Mouse (Mus musculus) forebrain, embryonic 11.5 days (tissue): ENCODE data around the gene Meis1. TPM values are rescaled to one million over a fixed set of nuclear protein-coding genes. Genes with fewer than 3 reads are reported as not detected.

Source experiments
- ATAC-seq: fragments of 200-750 bp; cut with Nextera tagmentation; replicated peaks from 2 replicates; pipeline ENCODE4 v1.8.0; 2017; ENCODE audit warnings: moderate TSS enrichment; ENCODE audit not compliant: low FRiP score
- DNase-seq: peaks from one replicate; pipeline ENCODE4 v3.0.0-alpha.2; 2017; ENCODE audit warnings: low spot score
- H3K27ac ChIP-seq: fragments of 300-500 bp; sonication (generic); 2 replicates; pipeline ENCODE4 v1.5.1; 2014; ENCODE audit warnings: low read depth, low read length
- H3K27me3 ChIP-seq: fragments of 300-500 bp; sonication (generic); 2 replicates; pipeline ENCODE4 v1.6.1; 2014; ENCODE audit warnings: mild to moderate bottlenecking, low read length, mixed read lengths; ENCODE audit not compliant: control insufficient read depth, insufficient read depth
- H3K36me3 ChIP-seq: fragments of 300-500 bp; sonication (generic); 2 replicates; pipeline ENCODE4 v1.6.1; 2014; ENCODE audit warnings: mild to moderate bottlenecking, low read length, moderate library complexity, mixed read lengths; ENCODE audit not compliant: control insufficient read depth, insufficient read depth
- H3K4me1 ChIP-seq: fragments of 300-500 bp; sonication (generic); replicated peaks from 2 replicates; pipeline ENCODE4 v1.6.1; 2014; ENCODE audit warnings: low read length, mixed read lengths; ENCODE audit not compliant: control insufficient read depth, insufficient read depth
- H3K4me2 ChIP-seq: fragments of 300-500 bp; sonication (generic); 2 replicates; pipeline ENCODE4 v1.6.1; 2014; ENCODE audit warnings: low read depth, mild to moderate bottlenecking, low read length, moderate library complexity, mixed read lengths; ENCODE audit not compliant: severe bottlenecking
- H3K4me3 ChIP-seq: fragments of 300-500 bp; sonication (generic); 2 replicates; pipeline ENCODE4 v1.5.1; 2014; ENCODE audit warnings: low read depth, low read length
- H3K9ac ChIP-seq: fragments of 300-500 bp; sonication (generic); 2 replicates; pipeline ENCODE4 v1.6.1; 2014; ENCODE audit warnings: low read length
- H3K9me3 ChIP-seq: fragments of 300-500 bp; sonication (generic); 2 replicates; pipeline ENCODE4 v1.6.1; 2016; ENCODE audit warnings: low read length, mixed read lengths; ENCODE audit not compliant: control insufficient read depth
- WGBS: fragments of 180-500 bp; shearing (Covaris S2); extraction: QIAGEN DNeasy Blood & Tissue Kit; methylation state at CpG from one replicate; pipeline ENCODE4 v1.1.7; 2014; 5-methylcytosine and 5-hydroxymethylcytosine counted together
- polyA plus RNA-seq: library from polyadenylated mRNA; unstranded; fragments of >200 nt; fragmentation: Nextera tagmentation; extraction: Ambion mirVana; gene quantifications from 2 replicates; pipeline ENCODE4 v1.2.1, GENCODE M21; 2014

The Meis1 gene
- polyA plus RNA-seq, 1 experiment from 2014 or later: 29.9 TPM

GRCm38 (mm10) chr11:18885036-18885728 lies 133.6 kb downstream of the Meis1 start:
- ATAC-seq (no peak), DNase-seq (no peak)
- Histone ChIP-seq H3K27ac (no peak overlapping the region), H3K4me2 (no peak overlapping the region), H3K36me3 (no peaks in the 10 kb centered on the region), H3K4me1 (peaks cover 23% of the 10 kb centered on the region), H3K27me3 (peaks cover 4% of the 10 kb centered on the region), H3K4me3 (no peak overlapping the region), H3K9ac (no peak overlapping the region), H3K9me3 (no peaks in the 10 kb centered on the region)
- 21% methylated on average over 6 of the region's 6 CpGs for WGBS

DNA sequence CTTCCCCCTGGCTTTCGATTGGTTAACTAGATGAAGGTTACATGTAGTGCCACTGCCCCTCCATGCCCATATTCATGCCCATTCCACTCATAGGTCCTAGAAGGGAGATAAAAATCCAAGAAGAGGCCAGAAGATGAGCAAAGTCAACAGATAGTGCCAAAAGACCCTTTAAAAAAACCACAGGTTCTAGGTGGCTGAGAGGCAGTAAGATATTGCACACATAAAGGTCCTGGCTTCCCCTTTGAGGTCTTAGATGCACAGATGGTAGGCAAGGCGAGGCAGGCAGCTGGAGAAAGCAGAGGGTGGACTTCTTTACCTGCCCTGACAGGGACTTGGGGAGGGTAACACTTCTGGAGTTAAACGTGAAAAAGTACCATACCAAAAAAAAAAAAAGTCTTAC lies 134.8 kb downstream of the Meis1 start:
- WGBS: 49% methylated on average over 3 of the region's 3 CpGs
- no peaks in the 10 kb centered on the region for H3K9me3 ChIP-seq
- no peak overlapping the region for H3K4me2 ChIP-seq
- no peak overlapping the region for H3K9ac ChIP-seq
- H3K4me3 ChIP-seq: no peak overlapping the region
- peak overlapping the region; percentile 32; the same call in 1 of the 2 replicates for H3K27ac ChIP-seq
- peaks cover 23% of the 10 kb centered on the region for H3K4me1 ChIP-seq
- ATAC-seq: no peak
- H3K27me3 ChIP-seq: peaks cover 4% of the 10 kb centered on the region
- no peaks in the 10 kb centered on the region for H3K36me3 ChIP-seq
- no peak for DNase-seq

- Histone ChIP-seq H3K27ac (peak overlapping the region; percentile 13), H3K4me1 (peaks cover 23% of the 10 kb centered on the region), H3K9ac (no peak overlapping the region), H3K27me3 (peaks cover 4% of the 10 kb centered on the region), H3K4me2 (no peak overlapping the region), H3K36me3 (no peaks in the 10 kb centered on the region), H3K9me3 (no peaks in the 10 kb centered on the region), H3K4me3 (no peak overlapping the region)
- ATAC-seq (peak; percentile 72), DNase-seq (no peak)
- 32% methylated on average over 2 of the region's 2 CpGs for WGBS
These were observed 135.3 kb downstream of the Meis1 start for GRCm38 (mm10) chr11:18883507-18883881.

GRCm38 (mm10) chr11:18882747-18883506 lies 135.9 kb downstream of the Meis1 start:
- ATAC-seq (peak; percentile 17; the same call in 1 of the 2 replicates), DNase-seq (no peak)
- no peak overlapping the region for H3K4me2 ChIP-seq
- peaks cover 23% of the 10 kb centered on the region for H3K4me1 ChIP-seq
- H3K27ac ChIP-seq: peak overlapping the region; percentile 13
- H3K9ac ChIP-seq: no peak overlapping the region
- H3K36me3 ChIP-seq: no peaks in the 10 kb centered on the region
- no peak overlapping the region for H3K4me3 ChIP-seq
- 27% methylated on average over 3 of the region's 3 CpGs for WGBS
- H3K9me3 ChIP-seq: no peaks in the 10 kb centered on the region
- peaks cover 4% of the 10 kb centered on the region for H3K27me3 ChIP-seq

DNA sequence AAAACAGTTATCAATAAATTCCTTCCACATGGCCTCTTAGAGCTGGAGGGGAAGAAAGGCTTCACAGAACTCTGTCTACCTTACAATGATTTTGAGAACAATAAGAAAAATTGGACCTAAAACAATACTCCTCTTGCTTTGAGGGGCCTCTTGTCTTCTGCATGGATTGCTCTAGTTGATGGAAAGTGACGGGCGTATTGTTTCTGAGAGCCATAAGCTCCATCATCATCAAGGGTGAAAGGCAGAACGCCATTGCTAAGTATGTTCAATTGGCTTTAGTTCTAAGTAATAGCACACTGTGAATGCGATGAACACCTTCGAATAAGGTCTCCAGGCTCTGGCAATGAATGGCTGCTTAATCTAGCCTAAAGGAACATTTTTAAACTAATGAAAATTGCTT lies 136.5 kb downstream of the Meis1 start:
- H3K27me3 ChIP-seq: peaks cover 4% of the 10 kb centered on the region
- 13% methylated on average over 5 of the region's 5 CpGs for WGBS
- no peaks in the 10 kb centered on the region for H3K9me3 ChIP-seq
- H3K36me3 ChIP-seq: no peaks in the 10 kb centered on the region
- H3K27ac ChIP-seq: no peak overlapping the region
- peaks cover 23% of the 10 kb centered on the region for H3K4me1 ChIP-seq
- H3K9ac ChIP-seq: no peak overlapping the region
- no peak overlapping the region for H3K4me2 ChIP-seq
- ATAC-seq (no peak), DNase-seq (no peak)
- no peak overlapping the region for H3K4me3 ChIP-seq

DNA sequence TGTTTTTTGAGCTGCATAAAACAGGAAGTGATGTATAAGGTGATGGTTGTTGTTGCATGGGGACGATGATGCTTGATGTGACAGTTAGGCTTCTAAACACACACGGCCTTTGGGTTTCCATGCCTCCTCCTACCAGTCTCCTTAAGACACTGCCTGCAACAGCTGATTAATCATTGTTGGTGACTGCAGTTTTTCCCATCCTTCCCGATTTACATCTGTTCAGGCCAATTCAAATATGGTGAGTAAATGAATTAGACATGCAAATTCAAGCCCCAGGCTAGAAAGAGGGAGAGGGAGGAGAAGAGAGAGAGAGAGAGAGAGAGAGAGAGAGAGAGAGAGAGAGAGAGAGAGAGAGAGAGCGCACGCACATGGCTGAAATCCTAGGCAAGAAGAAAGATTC lies 138.0 kb downstream of the Meis1 start:
- WGBS: 50% methylated on average over 5 of the region's 5 CpGs
- no peak for ATAC-seq
- no peaks in the 10 kb centered on the region for H3K9me3 ChIP-seq
- no peaks in the 10 kb centered on the region for H3K36me3 ChIP-seq
- H3K9ac ChIP-seq: no peak overlapping the region
- peaks cover 14% of the 10 kb centered on the region for H3K27me3 ChIP-seq
- no peak overlapping the region for H3K4me3 ChIP-seq
- no peak overlapping the region for H3K4me2 ChIP-seq
- no peak overlapping the region for H3K27ac ChIP-seq
- H3K4me1 ChIP-seq: peaks cover 28% of the 10 kb centered on the region
- DNase-seq: no peak

DNA sequence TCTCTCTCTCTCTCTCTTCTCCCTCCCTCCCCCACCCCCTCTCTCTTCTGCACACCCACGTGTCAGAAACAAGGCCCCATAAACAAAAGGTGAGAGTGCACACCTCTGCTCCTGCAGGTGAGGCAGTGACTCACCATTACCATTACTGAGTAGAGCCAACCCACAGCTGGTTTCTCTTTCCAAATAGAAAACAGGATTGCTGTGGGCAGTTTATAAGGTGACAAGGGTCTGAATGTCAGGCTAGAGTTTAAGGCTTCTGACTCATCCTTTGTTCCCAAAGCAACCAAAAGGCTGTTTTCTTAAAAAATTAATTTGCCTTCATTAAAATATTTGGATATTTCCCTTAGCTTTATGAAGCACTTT lies 139.3 kb downstream of the Meis1 start:
- H3K27ac ChIP-seq: no peak overlapping the region
- no peaks in the 10 kb centered on the region for H3K36me3 ChIP-seq
- peaks cover 25% of the 10 kb centered on the region for H3K27me3 ChIP-seq
- H3K4me1 ChIP-seq: peaks cover 30% of the 10 kb centered on the region
- H3K9me3 ChIP-seq: no peaks in the 10 kb centered on the region
- peak overlapping the region; percentile 57 for H3K4me2 ChIP-seq
- no peak overlapping the region for H3K4me3 ChIP-seq
- 0% methylated on average over 1 of the region's 1 CpGs for WGBS
- no peak for DNase-seq
- H3K9ac ChIP-seq: no peak overlapping the region
- no peak for ATAC-seq

DNA sequence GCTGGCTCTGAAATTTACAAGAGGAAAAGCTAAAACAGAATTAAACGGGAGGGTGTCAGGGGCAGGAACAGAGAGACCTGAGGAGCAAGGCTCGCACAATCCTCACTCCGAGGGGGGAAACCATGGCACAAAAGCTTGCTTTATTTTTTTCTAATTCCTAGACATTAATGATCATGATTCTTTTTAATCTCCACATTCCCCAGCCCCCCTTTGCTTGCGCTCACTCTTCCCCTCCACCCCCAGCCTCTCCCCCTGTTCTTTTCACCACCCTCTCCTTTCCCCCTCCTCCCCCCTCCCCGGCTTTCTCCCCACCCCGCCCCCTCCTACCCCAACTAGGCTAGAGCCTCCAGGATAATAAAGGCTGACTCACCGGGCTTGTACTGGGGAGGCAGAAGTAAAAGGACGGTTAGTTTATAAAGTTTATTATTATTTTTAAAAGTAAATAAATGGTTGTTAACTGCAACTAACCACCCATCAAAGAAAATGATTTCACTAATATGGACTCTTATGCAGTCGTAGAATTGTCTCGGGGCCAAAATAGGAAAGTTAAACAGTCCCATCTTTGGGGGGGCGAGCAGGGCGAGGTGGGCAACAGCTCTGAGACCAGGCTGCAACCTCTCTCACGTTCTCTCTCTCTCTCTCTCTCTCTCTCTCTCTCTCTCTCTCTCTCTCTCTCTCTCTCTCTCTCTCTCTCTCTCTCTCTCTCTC lies 139.9 kb downstream of the Meis1 start:
- no peak overlapping the region for H3K9ac ChIP-seq
- H3K4me3 ChIP-seq: peak overlapping the region; percentile 32
- H3K4me2 ChIP-seq: peak overlapping the region; percentile 57
- H3K36me3 ChIP-seq: no peaks in the 10 kb centered on the region
- peak; percentile 56 for ATAC-seq
- under 1% methylated on average over 13 of the region's 13 CpGs for WGBS
- H3K4me1 ChIP-seq: peaks cover 31% of the 10 kb centered on the region
- H3K27ac ChIP-seq: peak overlapping the region; percentile 31; the same call in 1 of the 2 replicates
- peak; percentile 79 for DNase-seq
- H3K27me3 ChIP-seq: peaks cover 27% of the 10 kb centered on the region
- no peaks in the 10 kb centered on the region for H3K9me3 ChIP-seq
